Mouse (Mus musculus): ENCODE measurements around the gene Zfp872.
"Not testable (repeated sequence)": the region's sequence is repeated elsewhere in the genome, so short reads cannot be mapped to it uniquely, and the experiment has no call there.

Zfp872 gene

DNA sequence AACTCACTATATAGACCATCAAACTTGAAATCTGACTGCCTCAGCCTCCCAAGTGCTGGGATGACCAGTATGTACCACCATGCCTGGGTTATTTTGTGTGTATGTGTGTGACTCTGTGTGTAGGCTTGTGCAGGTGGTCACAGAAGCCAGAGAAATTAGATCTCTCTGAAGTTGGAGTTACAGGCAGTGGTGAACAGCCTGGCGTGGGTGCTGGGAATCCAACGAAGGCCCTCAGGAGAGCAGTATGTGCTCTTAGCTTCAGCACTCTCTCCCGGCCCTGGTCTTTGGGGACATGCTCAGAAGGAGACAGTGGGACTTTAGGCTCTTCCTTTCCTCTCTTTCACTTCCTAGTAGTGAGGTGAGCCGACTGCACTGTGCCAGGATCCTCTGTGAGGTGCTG is 15.6 kb upstream of the Zfp872 start:
- no peak for DNase-seq

DNA sequence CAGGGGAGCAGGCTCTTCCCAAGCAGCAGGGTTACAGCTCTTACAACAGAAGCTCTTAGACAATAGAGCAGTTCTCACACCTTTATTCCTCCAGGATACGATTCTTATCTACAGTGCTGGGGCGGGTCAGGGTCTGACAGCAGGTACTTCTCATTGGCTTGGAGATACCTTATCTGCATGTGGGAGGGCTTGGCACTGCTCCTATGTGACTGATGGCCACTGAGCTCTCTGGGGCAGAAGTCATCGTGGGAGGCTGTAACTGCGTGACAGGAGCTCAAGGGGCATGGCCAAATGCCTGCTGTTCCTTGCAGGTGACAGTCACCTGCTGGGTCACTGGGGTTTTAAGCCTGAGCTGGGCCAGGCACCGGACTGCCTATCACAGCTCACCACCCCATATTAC is 8.5 kb downstream of the Zfp872 start:
- no peak for DNase-seq

- DNase-seq: no peak
These were observed 25.9 kb downstream of the Zfp872 start for GRCm38 (mm10) chr9:22213785-22214194.

GRCm38 (mm10) chr9:22214549-22214948 is 26.7 kb downstream of the Zfp872 start:
- no peak for DNase-seq

GRCm38 (mm10) chr9:22216705-22217104 is 28.8 kb downstream of the Zfp872 start:
- no peak for DNase-seq

DNA sequence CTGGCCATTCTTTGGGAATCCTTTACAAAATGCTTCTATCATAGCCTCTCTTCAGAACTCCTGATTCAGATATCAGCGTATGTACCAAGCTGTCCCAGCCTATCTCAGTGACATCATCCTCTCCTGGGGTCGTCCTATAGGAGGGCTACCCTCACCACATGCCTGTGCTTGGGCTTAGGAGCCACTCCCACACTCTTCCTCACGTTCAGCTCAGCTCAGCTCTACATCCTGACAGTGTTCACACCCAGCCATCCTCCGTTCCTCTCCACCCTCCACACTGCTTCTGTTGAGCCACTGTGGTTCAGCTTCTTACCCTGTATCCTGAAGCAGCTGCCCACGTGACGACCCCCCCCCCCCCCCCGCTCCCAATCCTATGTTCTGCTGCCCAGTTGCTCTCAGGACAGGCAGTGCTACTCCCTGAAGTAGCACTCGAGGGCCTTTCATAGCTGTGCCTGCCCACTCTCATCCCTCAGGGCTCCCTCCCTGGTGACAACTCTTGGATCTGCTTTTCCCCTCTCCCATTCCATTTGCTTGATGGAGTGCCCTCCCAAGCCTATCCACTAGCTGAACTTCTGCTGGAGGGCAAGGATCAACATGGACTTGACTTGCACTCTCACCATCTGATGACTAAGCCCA is 30.1 kb downstream of the Zfp872 start:
- no peak for DNase-seq

- DNase-seq: no peak
These were observed 36.2 kb downstream of the Zfp872 start for GRCm38 (mm10) chr9:22224066-22224465.

DNA sequence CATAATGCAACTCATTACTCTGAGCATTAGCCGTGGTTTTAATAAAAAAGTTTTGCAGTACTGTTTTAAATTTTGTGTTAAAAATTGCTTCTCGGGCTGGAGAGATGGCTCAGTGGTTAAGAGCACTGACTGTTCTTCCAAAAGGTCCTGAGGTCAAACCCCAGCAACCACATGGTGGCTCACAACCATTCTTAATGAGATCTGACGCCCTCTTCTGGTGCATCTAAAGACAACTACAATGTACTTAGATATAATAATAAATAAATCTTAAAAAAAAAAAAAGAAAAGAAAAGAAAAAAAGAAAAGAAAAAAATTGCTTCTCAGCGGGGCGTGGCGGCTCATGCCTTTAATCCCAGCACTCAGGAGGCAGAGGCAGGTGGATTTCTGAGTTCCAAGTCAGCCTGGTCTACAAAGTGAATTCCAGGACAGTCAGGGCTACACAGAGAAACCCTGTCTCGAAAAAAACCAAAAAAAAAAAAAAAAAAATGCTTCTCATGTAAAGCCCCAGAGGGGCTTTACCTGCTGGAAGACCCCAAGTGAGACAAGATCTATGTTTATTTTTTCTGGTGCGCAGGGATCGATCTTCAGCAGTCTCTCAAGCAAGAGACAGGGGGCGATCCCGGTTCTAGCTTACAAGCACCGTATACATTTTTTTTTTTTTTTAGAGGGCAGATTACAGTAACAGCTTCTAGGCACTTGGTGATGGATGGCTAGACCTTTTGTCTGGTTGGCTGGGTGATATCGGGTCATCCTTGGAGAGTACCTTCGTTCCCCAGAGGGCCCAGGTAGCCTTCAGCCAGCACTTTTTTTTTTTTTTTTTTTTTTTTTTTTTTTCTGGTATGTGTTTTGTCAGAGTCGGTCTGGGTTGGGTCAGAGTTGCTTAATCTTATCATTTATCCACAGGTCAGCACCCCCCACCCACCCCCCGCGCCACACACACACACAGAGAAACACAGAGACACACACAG is 36.9 kb downstream of the Zfp872 start:
- DNase-seq: peak; percentile 63

DNA sequence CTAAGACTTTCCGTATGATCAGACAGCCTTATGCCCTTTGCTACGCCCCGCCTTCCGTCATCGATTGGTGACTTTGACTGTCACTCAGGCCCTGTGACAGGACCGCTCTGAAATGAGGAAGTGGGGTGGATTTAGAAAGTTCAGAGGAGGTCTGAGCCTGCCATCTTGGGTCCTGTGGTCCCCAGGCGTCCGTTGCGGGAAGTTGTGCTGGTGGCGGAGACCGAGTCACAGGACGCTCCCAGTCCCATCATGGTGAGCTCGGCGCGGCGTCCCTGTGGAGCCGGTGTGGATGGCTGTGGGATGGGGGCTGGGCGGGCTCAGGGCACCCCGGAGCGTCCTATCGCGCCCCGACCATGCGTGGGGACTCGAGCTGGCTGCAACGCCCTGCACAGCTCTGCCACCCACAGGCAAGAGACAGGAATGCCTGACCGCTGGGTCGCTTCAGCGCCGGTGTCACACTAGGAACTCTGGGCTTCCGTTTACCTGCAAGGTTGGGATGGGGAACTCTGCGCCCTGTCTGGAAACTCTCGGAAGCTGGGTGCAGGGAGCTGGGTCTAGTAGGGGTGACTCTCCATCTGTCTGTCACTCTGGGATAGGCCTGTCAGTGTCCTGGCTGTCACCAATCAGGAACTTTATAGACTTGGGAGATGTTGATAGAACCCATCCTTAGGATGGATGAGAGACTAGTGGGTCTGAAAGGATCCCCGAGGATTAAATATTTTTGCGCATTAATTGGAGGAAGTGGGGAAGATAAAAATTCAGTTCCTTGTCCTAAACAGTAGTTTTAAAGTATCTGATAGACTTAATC is 37.9 kb downstream of the Zfp872 start, which contains the start of gene Zfp809:
Gene Zfp809, plus strand, starts transcription at position 134 of the 808 bp plus-strand sequence.
- DNase-seq: peak; percentile 100

GRCm38 (mm10) chr9:22226389-22226673 is 38.4 kb downstream of the Zfp872 start:
- not testable (repeated sequence) for DNase-seq

GRCm38 (mm10) chr9:22226846-22227245 is 39.0 kb downstream of the Zfp872 start:
- no peak for DNase-seq

DNA sequence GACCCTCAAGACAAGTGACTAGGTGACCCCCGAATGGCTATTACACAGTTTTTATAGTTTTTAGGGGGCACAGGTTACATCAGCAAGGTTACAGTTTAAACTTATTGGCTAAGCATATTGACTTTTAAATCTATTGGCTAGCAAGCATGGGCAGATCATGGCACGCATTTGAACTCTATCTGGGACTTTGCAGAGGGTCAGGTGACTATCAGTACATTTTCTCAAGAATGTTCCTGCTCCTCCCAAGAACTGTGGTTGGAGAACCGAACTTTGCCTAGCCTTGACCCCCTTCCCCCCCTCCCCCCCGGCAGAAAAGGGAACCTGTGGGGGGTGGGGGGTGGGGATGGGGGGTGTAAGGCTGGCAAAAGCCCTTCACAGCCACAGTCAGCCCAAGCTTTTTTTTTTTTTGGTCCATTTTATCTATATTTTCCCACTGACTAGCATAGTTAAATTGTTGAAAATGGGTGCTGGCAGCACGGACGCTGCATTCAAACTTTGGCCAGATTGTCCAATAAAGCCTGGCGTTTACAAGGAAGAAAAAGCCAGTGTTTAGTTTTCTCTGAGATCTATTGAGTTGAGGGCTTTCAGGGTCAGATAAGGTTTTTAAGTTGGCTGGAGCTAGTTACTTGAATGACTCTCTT is 41.6 kb downstream of the Zfp872 start:
- no peak for DNase-seq

- no peak for DNase-seq
These were observed 42.2 kb downstream of the Zfp872 start for GRCm38 (mm10) chr9:22230061-22230460.

- DNase-seq: no peak
These were observed 42.7 kb downstream of the Zfp872 start for GRCm38 (mm10) chr9:22230556-22230955.

- DNase-seq: no peak
These were observed 52.1 kb downstream of the Zfp872 start for GRCm38 (mm10) chr9:22240001-22240400.

DNA sequence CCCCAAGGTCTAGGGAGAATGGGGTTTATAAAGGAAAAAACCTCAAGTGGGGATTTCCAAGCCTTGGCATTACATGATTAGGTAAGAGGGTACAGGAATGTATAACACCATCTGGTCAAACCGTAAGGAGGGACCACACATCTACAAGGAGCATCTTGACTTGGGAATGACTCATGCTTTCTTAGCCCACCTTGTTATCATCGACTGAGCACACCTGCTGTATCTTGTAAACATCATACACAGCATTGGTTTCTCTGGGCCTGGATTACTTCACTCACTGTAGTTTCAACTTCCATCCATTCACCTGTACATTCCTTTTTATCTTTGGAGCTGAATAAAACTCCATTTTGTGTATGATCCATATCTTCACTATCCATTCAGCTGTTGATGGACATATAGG is 56.4 kb downstream of the Zfp872 start:
- no peak for DNase-seq
